Mouse (Mus musculus) urinary bladder, postnatal 4 days (tissue): ENCODE data around the gene Grap.
"Not testable (repeated sequence)": the region's sequence is repeated elsewhere in the genome, so short reads cannot be mapped to it uniquely, and the experiment has no call there.

ENCODE experiments used
- DNase-seq, 2 experiments: peaks; one replicate each; pipeline ENCODE4 v3.0.0; 2021 to 2022; ENCODE audit warnings: low spot score in 2 of 2

Gene Grap

GRCm38 (mm10) chr11:61638764-61639536, 14.1 kb upstream of the Grap start:
- no peak for DNase-seq

GRCm38 (mm10) chr11:61639601-61640177, 13.4 kb upstream of the Grap start:
- no peak for DNase-seq

GRCm38 (mm10) chr11:61640585-61640984, 12.5 kb upstream of the Grap start:
- DNase-seq: not testable (repeated sequence)

- DNase-seq: no peak
These were observed 11.0 kb upstream of the Grap start for GRCm38 (mm10) chr11:61642106-61642505.

GRCm38 (mm10) chr11:61643184-61643961, 9.7 kb upstream of the Grap start:
- DNase-seq: no peak

- no peak for DNase-seq
These were observed 8.3 kb upstream of the Grap start for GRCm38 (mm10) chr11:61644576-61645326.

- DNase-seq: no peak
These were observed 7.7 kb upstream of the Grap start for GRCm38 (mm10) chr11:61645357-61645857.

- no peak for DNase-seq
These were observed 6.5 kb upstream of the Grap start for GRCm38 (mm10) chr11:61646499-61647039.

GRCm38 (mm10) chr11:61647110-61647910, 5.8 kb upstream of the Grap start:
- DNase-seq: no peak

GRCm38 (mm10) chr11:61647956-61648748, 4.9 kb upstream of the Grap start:
- DNase-seq: no peak

GRCm38 (mm10) chr11:61648749-61649115, 4.3 kb upstream of the Grap start:
- no peak for DNase-seq

GRCm38 (mm10) chr11:61649163-61649580, 3.9 kb upstream of the Grap start:
- DNase-seq: no peak

GRCm38 (mm10) chr11:61649626-61650025, 3.4 kb upstream of the Grap start:
- no peak for DNase-seq

- no peak for DNase-seq
These were observed 2.4 kb upstream of the Grap start for GRCm38 (mm10) chr11:61650470-61651265.

- DNase-seq: no peak
These were observed 849 bp upstream of the Grap start for GRCm38 (mm10) chr11:61652216-61652615.

- DNase-seq: no peak
These were observed 503 bp downstream of the Grap start for GRCm38 (mm10) chr11:61653568-61653967.

- DNase-seq: no peak
These were observed 1.8 kb downstream of the Grap start for GRCm38 (mm10) chr11:61654786-61655311.

GRCm38 (mm10) chr11:61655649-61656048, 2.6 kb downstream of the Grap start:
- DNase-seq: no peak
